Mouse (Mus musculus) stomach, postnatal 0 days (tissue): Measurements from ENCODE around the gene Gm8257. TPM values are rescaled to one million over a fixed set of nuclear protein-coding genes. Genes with fewer than 3 reads are reported as not detected.
A peak's percentile ranks its signal among the peaks of the same experiment; 100 is the strongest.
"Not testable (repeated sequence)": the region's sequence is repeated elsewhere in the genome, so short reads cannot be mapped to it uniquely, and the experiment has no call there.

Source experiments
- ATAC-seq: fragments of 200-750 bp; cut with Nextera tagmentation; 2 replicates; pipeline ENCODE4 v1.8.0; 2017; ENCODE audit not compliant: low FRiP score, low TSS enrichment
- DNase-seq: peaks from one replicate; pipeline ENCODE4 v3.0.0-alpha.2; 2016; ENCODE audit warnings: low spot score
- H3K27ac ChIP-seq: fragments of 300-500 bp; sonication (generic); replicated peaks from 2 replicates; pipeline ENCODE4 v1.5.1; 2014; ENCODE audit warnings: mild to moderate bottlenecking, control low read depth
- H3K27me3 ChIP-seq: fragments of 300-500 bp; sonication (generic); 2 replicates; pipeline ENCODE4 v1.6.1; 2014; ENCODE audit warnings: low read length; ENCODE audit not compliant: control insufficient read depth, insufficient read depth
- H3K36me3 ChIP-seq: fragments of 300-500 bp; sonication (generic); 2 replicates; pipeline ENCODE4 v1.6.1; 2014; ENCODE audit warnings: low read length, mixed read lengths; ENCODE audit not compliant: control insufficient read depth, insufficient read depth
- H3K4me1 ChIP-seq: fragments of 300-500 bp; sonication (generic); replicated peaks from 2 replicates; pipeline ENCODE4 v1.6.1; 2014; ENCODE audit warnings: antibody characterized with exemption; ENCODE audit not compliant: control insufficient read depth, insufficient read depth
- H3K4me2 ChIP-seq: fragments of 300-500 bp; sonication (generic); replicated peaks from 2 replicates; pipeline ENCODE4 v1.6.1; 2014; ENCODE audit warnings: low read depth, mild to moderate bottlenecking, control low read depth, moderate library complexity
- H3K4me3 ChIP-seq: fragments of 300-500 bp; sonication (generic); 2 replicates; pipeline ENCODE4 v1.5.1; 2014; ENCODE audit warnings: low read depth, low read length, control low read depth
- H3K9ac ChIP-seq: fragments of 300-500 bp; sonication (generic); 2 replicates; pipeline ENCODE4 v1.6.1; 2014; ENCODE audit warnings: mild to moderate bottlenecking, low read length, control low read depth, mixed read lengths
- H3K9me3 ChIP-seq: fragments of 300-500 bp; sonication (generic); 2 replicates; pipeline ENCODE4 v1.6.1; 2016; ENCODE audit warnings: low read length; ENCODE audit not compliant: control insufficient read depth
- CTCF ChIP-seq: IDR thresholded peaks from 2 replicates; pipeline ENCODE4 v1.5.1; 2016; ENCODE audit warnings: antibody characterized with exemption, low read depth, mild to moderate bottlenecking, moderate library complexity
- EP300 ChIP-seq: optimal IDR thresholded peaks from 2 replicates; pipeline ENCODE3; 2016; ENCODE audit warnings: antibody characterized with exemption
- WGBS: fragments of 180-500 bp; shearing (Covaris S2); extraction: QIAGEN DNeasy Blood & Tissue Kit; methylation state at CpG from one replicate; pipeline ENCODE4 v1.1.7; 2014; 5-methylcytosine and 5-hydroxymethylcytosine counted together
- polyA plus RNA-seq: library from polyadenylated mRNA; unstranded; fragments of >200 nt; fragmentation: Nextera tagmentation; extraction: Ambion mirVana; gene quantifications from 2 replicates; pipeline ENCODE4 v1.2.1, GENCODE M21; 2015

Gene Gm8257
- polyA plus RNA-seq, result not detected in 2 replicates

GRCm38 (mm10) chr14:44706356-44706755 is at the start of gene Gm8257:
Gm8257 (minus strand) TSS chr14:44706456.
- H3K27me3 ChIP-seq, H3K4me2 ChIP-seq, DNase-seq, H3K9me3 ChIP-seq, H3K4me1 ChIP-seq, H3K27ac ChIP-seq, ATAC-seq, H3K9ac ChIP-seq, H3K4me3 ChIP-seq, H3K36me3 ChIP-seq: not testable (repeated sequence)
- WGBS, result 73% methylated on average over 3 of the region's 3 CpGs

- WGBS, result 78% methylated on average over 3 of the region's 3 CpGs
- no peak for TF ChIP-seq EP300
- TF ChIP-seq CTCF, result no peak
- H3K36me3 ChIP-seq, result no peaks in the 10 kb centered on the region
- H3K4me3 ChIP-seq, result no peak within 1 kb of the TSS
- ATAC-seq (no peak), DNase-seq (no peak)
- H3K9ac ChIP-seq, result no peak within 1 kb of the TSS
- H3K4me2 ChIP-seq, result no peak within 1 kb of the TSS
- no peaks in the 10 kb centered on the region for H3K4me1 ChIP-seq
- no peak within 1 kb of the TSS for H3K27ac ChIP-seq
- no peaks in the 10 kb centered on the region for H3K27me3 ChIP-seq
- H3K9me3 ChIP-seq, result no peaks in the 10 kb centered on the region
Measured at GRCm38 (mm10) chr14:44750240-44750639, 44.0 kb upstream of the Gm8257 start, which contains the start of gene Gm8267. Gm8267 (minus strand) TSS chr14:44750340.

DNA sequence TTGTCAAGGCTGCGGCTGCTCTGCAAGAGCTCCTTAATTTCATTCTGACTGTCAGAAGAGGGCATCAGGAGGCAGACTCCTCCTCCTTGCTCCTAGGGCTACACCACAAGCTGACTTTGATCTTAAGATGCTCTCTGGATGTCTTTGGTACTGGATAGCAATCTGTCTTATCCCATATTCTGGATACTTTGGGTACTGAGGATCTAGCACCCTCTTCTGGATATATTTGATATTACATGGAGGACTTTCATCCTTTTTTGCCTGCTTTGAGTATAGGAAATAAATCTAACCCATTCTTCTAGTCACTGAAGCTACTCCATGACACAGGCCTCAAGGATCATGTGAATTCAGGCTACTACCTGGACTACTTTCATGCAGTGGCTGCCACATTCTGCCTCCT is 36.5 kb upstream of the Gm8257 start:
- H3K4me3 ChIP-seq, H3K27ac ChIP-seq, H3K4me1 ChIP-seq, ATAC-seq, DNase-seq, H3K4me2 ChIP-seq, H3K27me3 ChIP-seq, H3K36me3 ChIP-seq, H3K9me3 ChIP-seq, H3K9ac ChIP-seq: not testable (repeated sequence)
- peak; percentile 51 for TF ChIP-seq CTCF
- WGBS, result 47% methylated on average over 1 of the region's 1 CpGs

- H3K27ac ChIP-seq, H3K4me1 ChIP-seq, H3K4me2 ChIP-seq, DNase-seq, H3K9ac ChIP-seq, H3K4me3 ChIP-seq, ATAC-seq, H3K9me3 ChIP-seq, H3K27me3 ChIP-seq, H3K36me3 ChIP-seq: not testable (repeated sequence)
Measured at GRCm38 (mm10) chr14:44730711-44731110, 24.5 kb upstream of the Gm8257 start.

DNA sequence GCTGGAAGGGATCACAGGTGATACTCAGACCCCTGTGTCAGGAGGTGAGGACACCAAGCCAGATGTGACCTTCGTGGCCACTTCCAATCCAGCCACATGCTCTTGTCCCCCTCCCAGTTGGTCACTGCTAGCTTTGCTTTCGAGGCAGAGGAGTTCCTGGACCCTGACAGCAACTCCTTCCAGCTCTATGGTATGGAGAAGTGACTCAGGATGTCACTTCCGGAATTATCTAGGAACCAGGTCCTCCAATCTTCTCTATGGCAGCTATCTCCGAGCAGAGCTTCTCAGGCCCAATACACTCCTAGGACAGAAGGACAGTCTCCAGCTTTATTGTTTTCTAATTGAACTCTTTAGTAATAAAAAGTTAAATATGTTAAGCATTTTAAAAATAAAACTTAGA is 78.5 kb downstream of the Gm8257 start, which contains the start of gene Gm5624:
TSS of gene Gm5624 (minus strand) at position 202 of the 400 bp plus-strand sequence.
- not testable (repeated sequence) for H3K27ac ChIP-seq, H3K4me1 ChIP-seq, ATAC-seq, H3K9me3 ChIP-seq, H3K4me2 ChIP-seq, DNase-seq, H3K9ac ChIP-seq, H3K27me3 ChIP-seq, H3K36me3 ChIP-seq, H3K4me3 ChIP-seq
- WGBS, result 69% methylated on average over 4 of the region's 4 CpGs

Other genes with a start within 250 kb of the Gm8257 start
- not detected in 2 replicates for gene BC061237, start 214.0 kb downstream of the Gm8257 start, polyA plus RNA-seq
- not detected in 2 replicates for gene Gm17093, start 188.2 kb downstream of the Gm8257 start, polyA plus RNA-seq
- gene Gm8247, start 123.3 kb downstream of the Gm8257 start, polyA plus RNA-seq, result not detected in 2 replicates
- not detected in 2 replicates for gene Gm5624, start 78.5 kb downstream of the Gm8257 start, polyA plus RNA-seq
- not detected in 2 replicates for gene Gm8267, start 43.9 kb upstream of the Gm8257 start, polyA plus RNA-seq
- 0.61 and 0.71 TPM in 2 replicates for gene Ptgdr, start 152.9 kb upstream of the Gm8257 start, polyA plus RNA-seq